Mouse (Mus musculus) right cerebral cortex, postnatal 10 days (tissue): ENCODE measurements around the gene Rabac1.

Experiments used
- DNase-seq, 2 experiments: peaks; one replicate each; pipeline ENCODE4 v3.0.0; 2021; ENCODE audit warnings: low spot score in 2 of 2

Rabac1 gene

GRCm38 (mm10) chr7:24980439-24980838 lies 7.9 kb upstream of the Rabac1 start:
- peak in 1 of 2 experiments; percentile 35 for DNase-seq

- DNase-seq = no peak
Observed at GRCm38 (mm10) chr7:24978781-24979180, 6.2 kb upstream of the Rabac1 start.

GRCm38 (mm10) chr7:24974893-24975595 lies 2.5 kb upstream of the Rabac1 start:
- DNase-seq = no peak

GRCm38 (mm10) chr7:24973902-24974301 lies 1.3 kb upstream of the Rabac1 start:
- no peak for DNase-seq

DNA sequence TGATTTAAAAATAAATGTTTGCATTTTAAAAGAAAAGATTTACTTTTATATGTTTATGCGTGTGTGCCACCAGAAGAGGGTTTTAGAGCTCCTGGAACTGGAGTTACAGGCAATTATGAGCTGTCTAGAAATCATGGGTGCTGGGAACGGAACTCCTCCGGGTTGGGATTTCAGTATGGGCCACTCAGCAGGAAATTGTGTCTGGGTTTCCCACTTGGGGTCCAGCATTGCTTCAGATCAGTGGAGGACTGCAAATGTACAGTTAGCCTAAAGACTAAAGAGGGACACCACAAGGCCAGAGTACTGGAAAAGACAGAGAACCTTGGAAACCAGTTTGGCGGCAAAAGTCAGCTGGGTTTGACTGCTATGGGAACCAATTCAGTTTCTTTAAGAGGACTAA lies 654 bp upstream of the Rabac1 start:
- no peak for DNase-seq

GRCm38 (mm10) chr7:24971261-24971971 lies 1.1 kb downstream of the Rabac1 start:
- DNase-seq = peak in 1 of 2 experiments; percentile 65

GRCm38 (mm10) chr7:24970341-24970740 lies 2.2 kb downstream of the Rabac1 start:
- no peak for DNase-seq

DNA sequence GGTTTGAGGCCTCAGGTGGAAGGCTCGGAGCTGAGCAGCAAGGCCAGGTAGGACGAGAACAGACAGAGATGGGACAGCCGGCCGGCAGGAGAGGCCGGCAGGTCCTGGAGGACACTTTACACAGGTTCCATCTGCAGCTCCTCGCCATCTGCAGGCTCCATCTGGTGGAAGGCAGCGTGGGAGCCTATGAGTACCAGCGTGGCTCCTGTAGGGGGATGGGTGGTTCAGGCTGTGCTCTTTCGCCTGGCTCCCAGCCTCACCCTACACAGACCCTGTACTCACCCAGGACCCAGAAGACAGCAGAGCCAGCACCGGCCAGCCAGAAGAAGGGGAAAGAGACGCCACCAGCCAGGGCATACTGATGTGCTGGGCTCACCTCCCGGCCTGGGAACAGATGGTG lies 2.7 kb downstream of the Rabac1 start:
- peak; percentile 67 to 77 for DNase-seq

GRCm38 (mm10) chr7:24968463-24968862 lies 4.1 kb downstream of the Rabac1 start:
- DNase-seq = no peak

- DNase-seq = no peak
Observed at GRCm38 (mm10) chr7:24967966-24968365, 4.6 kb downstream of the Rabac1 start.

GRCm38 (mm10) chr7:24964897-24965535 lies 7.5 kb downstream of the Rabac1 start:
- peak; percentile 80 to 89 for DNase-seq

DNA sequence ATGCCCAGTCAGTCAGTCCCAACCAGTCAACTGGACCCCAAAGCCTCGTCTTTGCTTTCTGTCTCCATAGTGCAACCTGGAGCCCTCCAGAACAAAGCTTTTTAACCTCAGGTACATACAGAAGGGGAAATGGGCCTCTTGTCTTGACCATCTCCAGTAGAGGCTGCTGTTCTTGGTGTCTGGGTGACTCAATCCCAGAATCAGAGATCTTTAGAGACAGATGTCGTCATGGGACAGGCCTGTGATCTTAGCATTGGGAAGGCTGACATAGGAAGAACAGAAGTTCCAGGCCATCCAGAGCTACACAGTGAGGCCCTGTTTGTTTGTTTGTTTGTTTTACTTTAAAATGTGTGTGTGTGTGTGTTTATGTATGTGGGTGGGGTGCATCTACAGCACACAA lies 8.3 kb downstream of the Rabac1 start:
- no peak for DNase-seq

DNA sequence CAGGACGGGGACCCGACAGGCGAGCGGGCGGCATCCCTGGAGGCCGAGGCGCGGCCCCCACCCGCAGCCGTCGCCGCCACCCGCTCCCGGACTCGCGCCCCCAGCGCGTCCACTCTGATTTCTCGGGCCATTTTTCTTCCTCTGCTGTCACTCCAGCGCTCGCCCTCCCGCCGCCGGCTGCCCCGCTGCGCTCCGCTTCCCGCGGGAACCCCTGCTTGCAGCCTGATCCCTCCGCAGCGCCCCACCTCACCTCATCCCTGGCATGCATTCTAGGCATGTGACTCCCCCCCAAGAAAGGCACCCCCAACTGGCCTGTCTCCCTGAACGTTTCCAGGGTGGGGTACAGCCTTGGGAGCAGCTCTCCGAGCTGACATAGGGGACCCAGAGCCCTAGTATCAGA lies 17.3 kb downstream of the Rabac1 start:
- DNase-seq = no peak

DNA sequence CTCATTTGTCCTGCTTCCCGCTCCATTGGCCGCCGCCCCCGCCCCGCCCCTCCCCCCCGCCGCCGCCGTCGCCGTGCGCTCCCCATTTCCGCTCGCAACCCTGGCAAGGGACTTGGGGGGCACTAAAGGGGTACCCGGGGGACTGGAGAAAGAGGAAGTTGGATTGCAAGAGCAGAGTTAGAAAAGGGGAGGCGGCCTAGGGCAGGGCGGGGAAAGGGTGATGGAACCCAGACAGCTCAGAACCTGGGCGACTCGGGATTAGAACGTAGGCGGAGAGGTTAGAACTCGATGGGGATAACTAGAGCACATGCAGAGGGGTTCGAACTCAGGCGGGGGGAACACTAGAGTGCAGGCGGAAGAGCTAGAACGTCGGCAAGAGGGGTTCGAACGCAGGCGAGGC lies 18.1 kb downstream of the Rabac1 start:
- peak in 1 of 2 experiments; percentile 27 for DNase-seq

DNA sequence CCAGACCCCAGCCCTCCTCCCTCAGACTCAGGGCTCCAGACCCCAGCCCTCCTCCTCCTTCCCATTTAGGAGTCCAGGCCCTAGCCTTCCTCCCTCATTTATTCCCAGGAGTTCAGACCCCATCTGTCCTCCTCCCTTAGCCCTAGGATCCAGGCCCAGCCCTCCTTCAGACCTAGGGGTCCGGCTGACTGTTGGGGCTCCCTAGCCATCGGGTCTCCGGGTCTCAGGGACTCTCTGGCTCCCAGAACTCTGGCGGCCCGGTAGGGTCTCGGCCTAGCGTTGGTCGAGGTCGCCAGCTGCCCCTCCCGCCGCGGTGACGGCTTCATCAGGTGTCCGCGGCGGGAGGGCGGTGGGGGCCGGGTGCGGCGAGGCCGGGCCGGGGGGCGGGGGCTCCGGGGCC lies 18.6 kb downstream of the Rabac1 start:
- peak in 1 of 2 experiments; percentile 19 for DNase-seq

DNA sequence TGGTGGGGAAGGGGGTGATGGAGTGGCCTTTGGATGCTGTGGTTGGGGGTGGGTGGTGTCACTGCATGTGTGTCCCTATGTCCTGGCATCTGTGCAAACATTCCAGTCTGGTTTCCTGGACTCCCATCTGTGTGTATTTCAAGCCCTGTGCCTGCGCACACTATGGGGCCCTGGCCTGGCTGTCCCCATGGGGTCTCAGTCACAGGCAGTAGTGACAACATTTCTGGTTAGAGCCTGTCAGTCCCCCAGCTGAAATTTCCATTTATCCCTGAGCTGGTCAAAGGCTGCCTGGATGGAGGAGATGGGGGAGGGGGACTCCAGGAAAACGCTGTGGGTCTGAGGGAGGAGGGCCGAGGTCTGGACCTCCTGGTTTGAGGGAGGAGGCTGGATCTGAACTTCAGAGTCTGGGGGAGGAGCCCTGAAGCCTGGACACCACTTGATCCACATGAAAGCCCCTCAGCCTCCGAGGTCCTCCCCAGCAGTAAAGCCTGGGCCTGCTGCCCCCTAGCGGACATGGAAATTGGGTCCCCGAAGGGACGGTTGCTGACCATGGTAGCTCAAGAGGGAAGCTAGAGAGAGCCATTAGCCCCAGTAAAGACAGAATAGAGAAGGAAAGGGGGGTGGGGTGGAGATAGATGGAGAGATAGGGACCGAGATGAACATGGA lies 22.5 kb downstream of the Rabac1 start:
- DNase-seq = peak in 1 of 2 experiments; percentile 74

DNA sequence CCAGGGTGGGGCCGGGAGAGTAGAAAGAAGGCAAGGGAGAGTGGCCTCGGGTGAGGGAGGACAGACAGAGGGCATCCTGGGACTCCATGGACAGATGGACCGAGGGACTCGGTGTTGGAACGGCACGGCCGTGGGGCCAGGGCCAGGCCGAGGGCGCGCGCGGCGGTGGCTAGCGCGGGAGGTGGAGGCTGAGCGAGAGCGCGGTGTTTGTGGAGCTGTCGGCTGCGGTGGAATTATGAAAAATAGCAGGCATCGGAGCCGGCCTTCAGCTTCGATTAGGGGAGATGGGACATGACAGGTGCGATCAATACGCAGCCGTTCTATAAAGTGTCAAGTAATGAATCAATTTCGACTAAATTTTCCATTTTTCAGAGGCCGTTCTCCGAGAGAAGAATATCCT lies 23.8 kb downstream of the Rabac1 start:
- DNase-seq = no peak

GRCm38 (mm10) chr7:24947316-24948048 lies 25.1 kb downstream of the Rabac1 start:
- DNase-seq = no peak

- DNase-seq = no peak
Observed at GRCm38 (mm10) chr7:24944257-24944950, 28.1 kb downstream of the Rabac1 start, which contains the start of gene Gm4881. Gene Gm4881, minus strand, starts transcription at chr7:24944494.

- DNase-seq = no peak
Observed at GRCm38 (mm10) chr7:24943641-24944040, 28.9 kb downstream of the Rabac1 start.

DNA sequence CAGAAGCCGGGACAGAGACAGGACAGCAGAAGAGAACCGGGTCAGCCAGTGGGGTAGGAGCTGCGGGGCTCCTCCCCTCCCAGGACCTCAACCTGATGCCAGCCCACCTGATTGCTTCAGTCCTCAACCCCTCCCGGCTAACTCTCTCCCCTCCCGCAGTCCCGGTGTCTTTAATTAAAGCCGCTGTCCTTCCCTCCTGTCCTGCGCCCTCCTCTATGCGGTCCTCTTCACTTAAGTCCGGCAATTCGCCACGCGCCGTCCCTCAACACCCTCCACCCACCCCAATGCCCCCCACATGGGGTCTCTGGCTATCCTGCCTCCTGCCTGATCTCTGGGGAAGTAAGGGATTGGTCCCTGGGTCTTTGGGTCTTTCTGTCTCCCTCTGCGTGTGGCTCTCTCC lies 40.9 kb downstream of the Rabac1 start:
- no peak for DNase-seq
